Mouse (Mus musculus): ENCODE measurements around the gene Ccdc33. TPM values are rescaled to one million over a fixed set of nuclear protein-coding genes. Genes with fewer than 3 reads are reported as not detected.

The Ccdc33 gene
- polyA plus RNA-seq, 1 experiment from 2014 or later, result 0.07 TPM

GRCm38 (mm10) chr9:58047061-58047460, 71.6 kb downstream of the Ccdc33 start:
- H3K4me3 ChIP-seq, result no peak overlapping the region
- H3K4me2 ChIP-seq, result no peak overlapping the region
- H3K27ac ChIP-seq (replicated peaks), result no peak overlapping the region
- H3K9ac ChIP-seq, result no peak overlapping the region
- ATAC-seq (ENCODE audit: extremely low read depth, insufficient number of reproducible peaks, low FRiP score, low TSS enrichment), result no peak
- H3K27me3 ChIP-seq (replicated peaks), result peaks cover 45% of the 10 kb centered on the region
- no peaks in the 10 kb centered on the region for H3K36me3 ChIP-seq
- H3K9me3 ChIP-seq, result no peaks in the 10 kb centered on the region
- H3K4me1 ChIP-seq, result peaks cover 38% of the 10 kb centered on the region
- WGBS, result 54% methylated on average over 10 of the region's 10 CpGs

- ATAC-seq (ENCODE audit: extremely low read depth, insufficient number of reproducible peaks, low FRiP score, low TSS enrichment), result no peak
- WGBS, result 39% methylated on average over 4 of the region's 4 CpGs
Measured at GRCm38 (mm10) chr9:58045646-58046045, 73.0 kb downstream of the Ccdc33 start.

GRCm38 (mm10) chr9:58044828-58045227, 73.8 kb downstream of the Ccdc33 start:
- H3K36me3 ChIP-seq, result no peaks in the 10 kb centered on the region
- H3K27me3 ChIP-seq (replicated peaks), result peaks cover 25% of the 10 kb centered on the region
- H3K4me2 ChIP-seq, result no peak overlapping the region
- no peak overlapping the region for H3K9ac ChIP-seq
- ATAC-seq (ENCODE audit: extremely low read depth, insufficient number of reproducible peaks, low FRiP score, low TSS enrichment), result no peak
- no peaks in the 10 kb centered on the region for H3K9me3 ChIP-seq
- 37% methylated on average over 10 of the region's 10 CpGs for WGBS
- H3K4me3 ChIP-seq, result no peak overlapping the region
- peaks cover 44% of the 10 kb centered on the region for H3K4me1 ChIP-seq
- H3K27ac ChIP-seq (replicated peaks), result no peak overlapping the region

More at GRCm38 (mm10) chr9:58045646-58046045, 73.0 kb downstream of the Ccdc33 start:
- no peak overlapping the region for H3K27ac ChIP-seq (replicated peaks)
- 0 out of 2 replicates have a peak overlapping the region, but pooled peaks have one; percentile 5 for H3K9ac ChIP-seq
- no peaks in the 10 kb centered on the region for H3K36me3 ChIP-seq
- no peak overlapping the region for H3K4me3 ChIP-seq
- no peaks in the 10 kb centered on the region for H3K9me3 ChIP-seq
- peaks cover 34% of the 10 kb centered on the region for H3K27me3 ChIP-seq (replicated peaks)
- H3K4me1 ChIP-seq, result peaks cover 44% of the 10 kb centered on the region
- no peak overlapping the region for H3K4me2 ChIP-seq

- H3K27me3 ChIP-seq (replicated peaks), result peaks cover 29% of the 10 kb centered on the region
- peaks cover 37% of the 10 kb centered on the region for H3K4me1 ChIP-seq
- no peak overlapping the region for H3K4me2 ChIP-seq
- ATAC-seq (ENCODE audit: extremely low read depth, insufficient number of reproducible peaks, low FRiP score, low TSS enrichment), result no peak
- no peak overlapping the region for H3K27ac ChIP-seq (replicated peaks)
- H3K4me3 ChIP-seq, result no peak overlapping the region
- H3K9ac ChIP-seq, result no peak overlapping the region
- WGBS, result 79% methylated on average over 10 of the region's 10 CpGs
- H3K9me3 ChIP-seq, result no peaks in the 10 kb centered on the region
- no peaks in the 10 kb centered on the region for H3K36me3 ChIP-seq
Measured at GRCm38 (mm10) chr9:58043496-58044017, 75.1 kb downstream of the Ccdc33 start.

DNA sequence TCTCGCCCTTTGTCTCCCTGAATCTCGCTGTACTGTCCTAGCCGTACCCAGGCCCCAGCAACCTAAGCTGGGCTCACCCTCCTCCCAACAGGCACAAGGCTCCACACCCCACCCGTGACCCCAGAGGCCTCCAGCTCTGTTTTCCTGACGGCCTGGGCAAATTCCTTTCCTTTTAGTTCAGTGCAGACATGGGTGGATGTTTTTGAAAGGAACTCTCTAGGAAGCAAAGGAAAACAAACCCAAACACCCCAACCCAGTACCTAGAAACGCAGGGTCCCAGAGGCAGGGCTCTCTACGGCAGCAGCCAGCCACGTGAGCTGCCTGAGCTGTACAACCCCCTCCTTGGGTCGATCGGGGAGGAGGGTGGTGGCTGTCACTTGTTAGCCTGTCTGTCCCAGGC, 76.2 kb downstream of the Ccdc33 start:
- H3K4me3 ChIP-seq, result no peak overlapping the region
- WGBS, result 35% methylated on average over 10 of the region's 10 CpGs
- H3K36me3 ChIP-seq, result no peaks in the 10 kb centered on the region
- H3K4me2 ChIP-seq, result no peak overlapping the region
- ATAC-seq (ENCODE audit: extremely low read depth, insufficient number of reproducible peaks, low FRiP score, low TSS enrichment), result no peak
- peaks cover 40% of the 10 kb centered on the region for H3K27me3 ChIP-seq (replicated peaks)
- H3K27ac ChIP-seq (replicated peaks), result no peak overlapping the region
- H3K9ac ChIP-seq, result peak overlapping the region; percentile 8; the same call in 1 of the 2 replicates
- peaks cover 25% of the 10 kb centered on the region for H3K4me1 ChIP-seq
- no peaks in the 10 kb centered on the region for H3K9me3 ChIP-seq

DNA sequence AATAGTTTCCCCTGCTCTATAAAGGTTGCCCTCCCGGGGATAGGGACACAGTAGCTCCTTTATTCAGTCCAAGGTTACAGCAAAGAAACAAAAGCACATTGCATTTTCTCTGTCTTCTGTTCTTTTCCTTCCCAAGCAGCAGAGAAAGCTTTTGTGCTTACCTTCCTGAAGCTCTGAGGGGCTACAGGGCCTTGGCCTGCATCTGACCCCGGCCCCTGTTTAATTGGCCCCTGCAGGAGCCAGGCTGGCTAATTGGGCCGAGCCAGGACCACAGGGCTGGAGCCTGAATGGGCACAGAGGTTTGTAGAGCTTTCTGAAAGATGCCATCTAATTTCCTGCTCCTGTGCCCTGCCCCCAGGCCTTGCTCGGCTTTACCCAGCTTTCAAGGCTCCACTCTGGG, 77.6 kb downstream of the Ccdc33 start:
- no peak overlapping the region for H3K4me3 ChIP-seq
- ATAC-seq (ENCODE audit: extremely low read depth, insufficient number of reproducible peaks, low FRiP score, low TSS enrichment), result no peak
- H3K36me3 ChIP-seq, result no peaks in the 10 kb centered on the region
- no peak overlapping the region for H3K9ac ChIP-seq
- H3K4me1 ChIP-seq, result peaks cover 23% of the 10 kb centered on the region
- H3K27ac ChIP-seq (replicated peaks), result no peak overlapping the region
- 63% methylated on average over 4 of the region's 4 CpGs for WGBS
- no peak overlapping the region for H3K4me2 ChIP-seq
- no peaks in the 10 kb centered on the region for H3K9me3 ChIP-seq
- H3K27me3 ChIP-seq (replicated peaks), result peaks cover 54% of the 10 kb centered on the region

DNA sequence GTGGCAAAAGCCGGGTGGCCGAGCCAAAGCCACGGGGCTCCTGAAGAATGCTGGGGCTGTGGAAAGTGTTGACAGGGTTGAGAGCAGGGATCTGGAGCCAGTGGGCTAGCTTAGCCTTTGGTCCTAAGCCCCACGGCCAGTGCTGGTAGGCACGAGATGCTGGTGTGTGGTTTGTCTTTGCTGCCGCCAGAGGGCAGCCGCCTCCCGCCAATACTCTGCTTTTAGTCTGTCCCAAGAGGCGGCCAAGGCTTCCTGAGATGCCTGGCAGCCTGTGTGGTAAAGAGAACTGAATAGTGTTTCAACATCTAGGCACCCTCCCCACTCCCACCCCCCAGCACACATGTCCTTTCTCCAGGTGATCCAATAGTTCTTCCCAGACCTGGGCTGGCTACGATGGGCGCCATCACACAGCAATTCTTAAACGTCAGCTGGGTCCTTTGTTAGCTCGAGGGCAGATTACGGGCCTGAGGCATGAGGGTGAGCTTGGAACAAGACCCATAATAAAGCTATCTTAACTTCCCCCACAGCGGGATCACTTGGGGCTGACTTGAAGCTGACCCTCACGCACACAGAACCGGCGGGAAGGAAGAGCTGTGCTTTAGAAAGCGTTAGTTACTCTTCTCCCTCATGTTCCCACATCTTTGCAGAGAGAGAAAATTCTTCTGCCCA, 80.0 kb downstream of the Ccdc33 start:
- H3K4me2 ChIP-seq, result no peak overlapping the region
- no peak overlapping the region for H3K4me3 ChIP-seq
- no peak overlapping the region for H3K9ac ChIP-seq
- H3K27me3 ChIP-seq (replicated peaks), result peaks cover 51% of the 10 kb centered on the region
- WGBS, result 30% methylated on average over 19 of the region's 19 CpGs
- peaks cover 17% of the 10 kb centered on the region for H3K4me1 ChIP-seq
- no peak overlapping the region for H3K27ac ChIP-seq (replicated peaks)
- no peaks in the 10 kb centered on the region for H3K9me3 ChIP-seq
- H3K36me3 ChIP-seq, result no peaks in the 10 kb centered on the region
- 0 out of 2 replicates have a peak, but pooled peaks have one; percentile 16 for ATAC-seq (ENCODE audit: extremely low read depth, insufficient number of reproducible peaks, low FRiP score, low TSS enrichment)

DNA sequence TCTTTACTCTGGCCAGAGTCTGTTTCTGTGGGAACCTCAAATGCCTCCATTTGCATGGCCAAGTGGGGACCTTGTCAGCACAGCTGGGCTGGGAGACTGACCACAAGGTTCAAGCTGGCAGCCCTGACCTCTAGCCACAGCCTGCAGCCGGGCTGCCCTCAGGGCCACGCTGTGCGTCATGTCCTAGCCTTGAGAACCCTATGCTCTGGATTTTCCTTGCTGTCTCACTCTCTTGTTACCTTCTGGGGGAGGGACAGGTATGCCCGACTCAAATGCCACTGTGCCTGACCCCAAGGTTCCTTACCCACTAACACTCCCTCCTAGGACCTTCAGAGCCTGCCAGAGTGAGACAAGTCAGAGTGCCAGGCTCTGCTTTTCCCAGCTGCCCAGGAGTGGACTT, 81.7 kb downstream of the Ccdc33 start:
- 59% methylated on average over 4 of the region's 4 CpGs for WGBS
- H3K4me2 ChIP-seq, result no peak overlapping the region
- no peaks in the 10 kb centered on the region for H3K36me3 ChIP-seq
- no peak overlapping the region for H3K27ac ChIP-seq (replicated peaks)
- H3K27me3 ChIP-seq (replicated peaks), result peaks cover 63% of the 10 kb centered on the region
- no peak overlapping the region for H3K4me3 ChIP-seq
- no peak overlapping the region for H3K9ac ChIP-seq
- no peaks in the 10 kb centered on the region for H3K9me3 ChIP-seq
- H3K4me1 ChIP-seq, result peaks cover 4% of the 10 kb centered on the region
- no peak for ATAC-seq (ENCODE audit: extremely low read depth, insufficient number of reproducible peaks, low FRiP score, low TSS enrichment)

DNA sequence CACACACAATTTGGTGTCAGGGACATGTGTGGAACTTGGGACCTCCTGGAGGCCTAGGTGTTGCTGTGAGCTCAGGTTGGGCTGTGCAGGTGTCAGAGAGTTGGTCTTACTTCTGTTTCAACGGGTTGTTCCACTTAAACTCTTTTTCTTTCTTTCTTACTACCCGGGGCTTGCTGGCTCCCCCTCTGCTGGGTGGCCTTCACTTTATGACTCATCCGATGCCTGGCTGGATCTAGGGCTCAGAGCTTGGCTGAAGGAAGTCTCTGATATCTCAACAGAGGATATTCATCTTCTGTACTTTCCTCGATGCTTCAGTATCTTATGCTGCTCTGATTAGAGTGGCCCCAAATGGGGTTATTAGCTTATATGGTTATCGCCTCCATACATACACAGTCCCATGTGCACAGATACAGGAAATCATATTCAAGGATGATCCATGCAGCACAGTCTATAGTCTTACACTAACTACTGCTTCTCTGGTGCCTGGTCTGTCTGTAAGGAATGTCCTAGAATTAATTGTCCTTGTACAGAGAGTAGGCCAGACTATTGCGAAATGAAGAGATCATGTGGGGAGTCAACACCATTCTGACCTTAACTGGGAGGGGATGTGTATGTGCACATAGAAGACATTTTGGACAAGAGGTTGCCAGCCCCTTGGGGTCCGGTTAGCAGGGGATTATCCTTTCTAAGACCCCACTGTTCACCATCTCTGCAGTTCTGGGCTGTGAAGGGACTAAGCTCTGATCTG, 82.5 kb downstream of the Ccdc33 start:
- no peak overlapping the region for H3K4me3 ChIP-seq

DNA sequence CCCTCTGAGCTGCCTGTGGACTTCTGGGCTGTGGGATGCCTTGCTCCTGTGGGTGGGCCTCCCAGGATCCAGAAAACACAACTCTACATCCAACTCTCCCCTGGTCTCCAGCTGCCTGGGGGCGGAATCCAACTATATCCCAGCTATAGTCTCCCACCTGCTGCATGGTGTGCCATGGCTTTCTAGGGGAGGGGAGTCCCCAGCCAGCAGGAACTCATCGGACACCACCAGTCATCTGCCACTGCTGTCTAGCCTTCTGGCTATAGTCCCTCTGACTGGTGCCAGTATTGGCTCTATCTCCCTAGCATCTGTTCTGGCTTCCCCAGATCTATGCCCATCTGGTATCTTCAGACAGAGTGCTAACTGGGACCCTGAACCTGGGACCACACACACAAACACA, 83.1 kb downstream of the Ccdc33 start:
- no peaks in the 10 kb centered on the region for H3K4me1 ChIP-seq
- WGBS, result 80% methylated on average over 2 of the region's 2 CpGs
- H3K4me3 ChIP-seq, result no peak overlapping the region
- H3K27ac ChIP-seq (replicated peaks), result no peak overlapping the region
- no peaks in the 10 kb centered on the region for H3K9me3 ChIP-seq
- H3K9ac ChIP-seq, result no peak overlapping the region
- H3K27me3 ChIP-seq (replicated peaks), result peaks cover 76% of the 10 kb centered on the region
- no peaks in the 10 kb centered on the region for H3K36me3 ChIP-seq
- H3K4me2 ChIP-seq, result no peak overlapping the region
- ATAC-seq (ENCODE audit: extremely low read depth, insufficient number of reproducible peaks, low FRiP score, low TSS enrichment), result no peak

More for the DNA sequence above, 82.5 kb downstream of the Ccdc33 start:
- Histone ChIP-seq H3K27ac (replicated peaks) (no peak overlapping the region), H3K4me1 (no peaks in the 10 kb centered on the region), H3K9ac (no peak overlapping the region), H3K9me3 (no peaks in the 10 kb centered on the region), H3K36me3 (no peaks in the 10 kb centered on the region), H3K27me3 (replicated peaks) (peaks cover 70% of the 10 kb centered on the region), H3K4me2 (no peak overlapping the region)
- 54% methylated on average over 7 of the region's 7 CpGs for WGBS
- no peak for ATAC-seq (ENCODE audit: extremely low read depth, insufficient number of reproducible peaks, low FRiP score, low TSS enrichment)

DNA sequence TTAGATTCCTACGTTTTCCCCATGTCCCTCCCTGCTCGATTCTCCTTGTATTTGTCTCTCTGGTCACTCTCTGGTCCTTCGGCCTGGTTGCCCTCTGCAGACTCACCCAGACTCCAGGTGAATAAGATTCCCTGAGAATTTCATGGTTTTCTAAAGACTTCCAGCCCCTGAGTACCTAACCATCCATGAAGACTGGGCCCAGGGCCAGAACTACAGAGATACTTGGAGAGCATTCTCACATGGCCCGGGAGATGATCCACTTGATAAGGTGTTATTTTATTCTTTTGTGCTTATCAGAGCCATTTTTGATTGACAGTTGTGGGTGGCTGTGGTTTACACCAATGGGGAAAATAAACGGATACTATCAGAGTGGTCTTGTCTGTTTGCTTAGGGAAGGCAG, 86.7 kb downstream of the Ccdc33 start:
- ATAC-seq (ENCODE audit: extremely low read depth, insufficient number of reproducible peaks, low FRiP score, low TSS enrichment), result no peak
- Histone ChIP-seq H3K4me1 (peaks cover 4% of the 10 kb centered on the region; the same call in 1 of the 2 replicates), H3K27ac (replicated peaks) (no peak overlapping the region), H3K9me3 (no peaks in the 10 kb centered on the region), H3K4me2 (no peak overlapping the region), H3K4me3 (no peak overlapping the region), H3K9ac (no peak overlapping the region), H3K36me3 (no peaks in the 10 kb centered on the region), H3K27me3 (replicated peaks) (peaks cover 59% of the 10 kb centered on the region)
- WGBS, result 69% methylated on average over 5 of the region's 5 CpGs

Measured in heart, embryonic 13.5 days (tissue).